Mouse (Mus musculus): ENCODE results near the gene Olfr67.
"Not testable (repeated sequence)": the region's sequence is repeated elsewhere in the genome, so short reads cannot be mapped to it uniquely, and the experiment has no call there.

The Olfr67 gene

DNA sequence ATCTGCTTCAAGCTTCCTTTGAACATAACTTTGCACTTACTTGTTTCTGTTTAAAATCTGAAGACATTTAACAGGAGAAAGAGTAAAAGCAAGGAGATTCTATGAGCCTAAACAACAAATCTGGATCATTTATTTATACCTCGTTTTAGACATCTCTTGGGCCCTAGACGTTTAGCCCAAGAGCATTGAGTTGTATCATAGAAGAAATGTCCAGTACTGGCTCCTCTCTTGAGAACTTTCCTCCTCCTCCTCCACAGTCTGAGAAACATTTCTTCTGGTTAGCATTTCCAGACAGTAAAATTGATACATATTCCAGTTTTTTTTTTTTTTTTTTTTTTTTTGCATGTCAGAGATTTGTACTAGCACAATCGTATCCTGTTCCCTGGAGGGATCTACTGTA, at the start of gene Olfr67:
TSS of gene Olfr67 (minus strand) at position 101 of the 400 bp plus-strand sequence.
- DNase-seq, result no peak

DNA sequence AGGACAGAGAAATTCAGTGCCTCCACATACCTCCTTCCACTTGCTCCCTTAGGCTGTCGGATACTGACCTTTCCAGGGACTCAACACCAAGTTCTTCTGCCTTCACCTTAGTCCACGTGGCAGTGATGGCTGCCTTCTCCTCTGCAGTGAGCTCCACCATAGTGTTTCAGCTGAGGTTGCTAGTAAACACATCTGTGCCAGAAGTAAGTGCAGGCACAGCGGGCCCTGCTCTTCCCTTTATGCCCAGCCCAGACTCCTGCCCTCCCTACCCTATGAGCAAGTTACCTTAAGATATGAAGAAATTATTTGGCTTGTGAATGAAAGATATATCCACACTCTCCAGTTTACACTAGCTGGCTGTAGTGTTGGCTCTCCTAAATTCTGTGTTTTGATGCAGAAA, 48.6 kb upstream of the Olfr67 start, which contains the start of gene Hbb-bh2:
TSS of gene Hbb-bh2 (minus strand) at position 253 of the 400 bp plus-strand sequence.
- no peak for DNase-seq

DNA sequence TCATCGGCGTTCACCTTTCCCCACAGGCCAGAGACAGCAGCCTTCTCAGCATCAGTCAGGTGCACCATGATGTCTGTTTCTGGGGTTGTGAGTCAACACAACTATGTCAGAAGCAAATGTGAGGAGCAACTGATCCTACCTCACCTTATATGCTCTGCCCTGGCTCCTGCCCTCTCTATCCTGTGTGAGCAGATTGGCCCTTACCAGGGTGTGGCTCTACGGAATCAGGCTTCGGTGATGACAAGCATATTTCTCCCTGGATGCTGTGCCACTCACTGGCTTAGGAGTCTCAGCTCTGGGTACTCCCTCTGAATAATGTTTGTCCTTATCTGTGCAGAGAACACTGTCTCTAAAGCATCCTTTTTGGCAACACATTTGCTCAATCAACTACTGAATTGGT, 36.2 kb upstream of the Olfr67 start, which contains the start of gene Hbb-bs:
TSS of gene Hbb-bs (minus strand) at position 289 of the 400 bp plus-strand sequence.
- DNase-seq, result no peak

DNA sequence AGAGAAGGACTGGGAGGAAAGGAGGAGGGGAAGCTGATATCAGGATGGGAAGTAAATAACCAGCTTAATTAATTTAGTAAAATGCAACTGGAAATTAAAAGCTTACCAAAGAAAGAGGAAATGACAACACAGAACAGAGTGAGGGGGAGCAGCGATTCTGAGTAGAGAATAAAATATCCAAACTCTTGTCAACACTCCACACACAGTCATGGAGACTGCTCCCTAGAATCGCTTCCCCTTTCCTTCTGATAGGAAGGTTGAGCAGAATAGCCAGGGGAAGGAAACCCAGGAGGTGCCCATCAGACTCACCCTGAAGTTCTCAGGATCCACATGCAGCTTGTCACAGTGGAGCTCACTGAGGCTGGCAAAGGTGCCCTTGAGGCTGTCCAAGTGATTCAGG, 35.5 kb upstream of the Olfr67 start:
- DNase-seq, result not testable (repeated sequence)

DNA sequence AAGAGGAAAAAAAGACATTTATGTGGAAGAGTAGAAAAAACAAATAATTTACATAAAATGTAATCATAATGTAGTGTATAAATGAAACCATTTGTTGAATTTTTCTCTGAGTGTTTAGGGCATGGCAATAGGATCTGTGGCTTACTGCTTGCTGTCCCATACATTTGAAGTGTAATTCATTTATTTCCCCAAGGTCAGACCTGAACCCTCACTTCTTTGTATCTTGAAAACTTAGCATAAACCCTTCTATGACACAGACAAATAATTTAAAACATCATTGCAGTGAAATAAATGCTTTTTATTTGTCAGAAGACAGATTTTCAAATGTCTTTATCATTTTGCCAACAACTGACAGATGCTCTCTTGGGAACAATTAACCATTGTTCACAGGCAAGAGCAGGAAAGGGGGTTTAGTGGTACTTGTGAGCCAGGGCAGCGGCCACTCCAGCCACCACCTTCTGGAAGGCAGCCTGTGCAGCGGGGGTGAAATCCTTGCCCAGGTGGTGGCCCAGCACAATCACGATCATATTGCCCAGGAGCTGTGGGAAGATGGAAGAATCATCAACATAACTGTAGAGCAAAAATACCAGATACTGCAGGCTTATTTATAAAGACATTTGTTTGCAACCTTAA, 34.8 kb upstream of the Olfr67 start:
- DNase-seq, result no peak

DNA sequence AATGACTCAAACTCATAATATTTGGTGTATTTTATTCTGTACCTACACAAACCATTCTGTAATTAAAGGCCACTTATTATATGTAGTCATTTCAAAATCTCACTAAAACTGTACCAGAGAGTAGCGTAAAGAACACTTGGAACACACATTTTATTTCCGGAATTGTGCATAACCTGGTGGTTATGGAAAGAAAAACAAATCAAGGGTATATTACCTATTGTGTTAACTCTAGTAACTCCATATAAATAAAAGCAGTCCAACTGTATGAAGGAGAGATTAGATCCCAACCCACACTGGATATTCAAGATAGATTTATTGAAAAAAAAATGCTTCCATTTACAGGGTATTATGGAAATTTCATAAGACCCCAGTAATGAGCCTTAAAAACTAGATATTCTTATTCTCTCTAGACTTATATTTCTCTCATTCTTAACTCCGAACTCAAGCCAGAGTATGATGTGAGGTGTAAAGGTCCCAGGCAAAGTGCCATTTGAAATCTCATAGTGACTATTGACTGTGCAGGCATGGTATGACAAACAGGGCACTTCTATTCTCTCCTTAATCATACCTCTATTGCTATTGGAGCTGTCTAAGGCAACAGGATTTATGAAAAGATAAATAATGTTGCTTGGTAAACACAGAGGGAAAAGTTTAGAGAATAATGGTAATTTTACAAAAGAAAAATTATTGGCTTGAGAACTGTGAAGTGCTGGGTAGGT, 34.1 kb upstream of the Olfr67 start:
- no peak for DNase-seq

DNA sequence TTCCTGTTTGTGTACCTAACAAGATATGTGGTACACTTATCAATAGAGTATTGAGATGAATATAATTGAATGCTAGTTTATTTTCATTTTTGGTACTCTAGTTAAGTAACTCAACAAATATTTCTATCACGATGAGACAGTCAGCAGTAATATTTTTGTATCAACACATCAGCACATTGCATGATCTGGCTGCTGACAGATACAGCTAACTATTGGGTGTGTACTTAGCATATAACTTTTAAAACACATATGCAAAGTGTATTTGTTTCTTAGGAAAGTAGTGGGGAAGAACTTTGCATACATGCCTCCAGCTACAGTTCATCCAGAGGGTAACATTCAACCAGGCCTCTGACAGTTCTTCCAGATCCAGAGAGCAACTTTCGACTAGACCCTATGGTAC, 33.0 kb upstream of the Olfr67 start:
- DNase-seq, result no peak

DNA sequence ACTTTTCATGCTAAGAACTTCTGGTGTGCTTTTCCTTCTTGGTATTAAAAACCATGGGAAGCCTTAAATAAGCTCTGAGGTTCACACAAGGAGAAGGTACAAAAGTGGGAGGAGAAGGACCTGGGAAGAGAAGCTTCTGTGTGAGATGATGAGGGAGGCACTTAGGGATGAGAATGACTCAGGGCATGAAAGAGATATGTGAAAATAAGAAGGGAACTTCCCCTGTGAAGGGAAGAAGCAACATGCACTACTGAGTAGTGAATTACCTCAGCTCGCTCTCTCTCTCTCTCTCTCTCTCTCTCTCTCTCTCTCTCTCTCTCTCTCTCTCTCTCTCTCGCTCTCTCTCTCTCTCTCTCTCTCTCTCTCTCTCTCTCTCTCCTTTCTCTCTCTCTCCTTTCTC, 23.5 kb upstream of the Olfr67 start:
- DNase-seq, result not testable (repeated sequence)

DNA sequence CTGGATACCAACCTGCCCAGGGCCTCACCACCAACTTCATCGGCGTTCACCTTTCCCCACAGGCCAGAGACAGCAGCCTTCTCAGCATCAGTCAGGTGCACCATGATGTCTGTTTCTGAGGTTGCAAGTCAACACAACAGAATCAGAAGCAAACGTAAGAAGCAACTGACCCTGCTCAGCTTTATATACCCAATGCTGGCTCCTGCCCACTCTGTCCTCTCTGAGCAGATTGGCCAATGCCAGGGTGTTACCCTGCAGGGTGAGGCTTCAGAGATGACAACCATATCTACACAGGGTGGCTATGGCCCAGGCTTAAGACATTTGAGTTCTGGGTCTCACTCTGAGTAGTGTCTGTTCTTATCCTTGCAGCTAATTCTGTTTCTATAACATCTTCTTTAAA, 22.1 kb upstream of the Olfr67 start, which contains the start of gene Hbb-bt:
TSS of gene Hbb-bt (minus strand) at position 231 of the 400 bp plus-strand sequence.
- DNase-seq, result no peak

DNA sequence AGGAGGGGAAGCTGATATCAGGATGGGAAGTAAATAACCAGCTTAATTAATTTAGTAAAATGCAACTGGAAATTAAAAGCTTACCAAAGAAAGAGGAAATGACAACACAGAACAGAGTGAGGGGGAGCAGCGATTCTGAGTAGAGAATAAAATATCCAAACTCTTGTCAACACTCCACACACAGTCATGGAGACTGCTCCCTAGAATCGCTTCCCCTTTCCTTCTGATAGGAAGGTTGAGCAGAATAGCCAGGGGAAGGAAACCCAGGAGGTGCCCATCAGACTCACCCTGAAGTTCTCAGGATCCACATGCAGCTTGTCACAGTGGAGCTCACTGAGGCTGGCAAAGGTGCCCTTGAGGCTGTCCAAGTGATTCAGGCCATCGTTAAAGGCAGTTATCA, 21.5 kb upstream of the Olfr67 start:
- not testable (repeated sequence) for DNase-seq

DNA sequence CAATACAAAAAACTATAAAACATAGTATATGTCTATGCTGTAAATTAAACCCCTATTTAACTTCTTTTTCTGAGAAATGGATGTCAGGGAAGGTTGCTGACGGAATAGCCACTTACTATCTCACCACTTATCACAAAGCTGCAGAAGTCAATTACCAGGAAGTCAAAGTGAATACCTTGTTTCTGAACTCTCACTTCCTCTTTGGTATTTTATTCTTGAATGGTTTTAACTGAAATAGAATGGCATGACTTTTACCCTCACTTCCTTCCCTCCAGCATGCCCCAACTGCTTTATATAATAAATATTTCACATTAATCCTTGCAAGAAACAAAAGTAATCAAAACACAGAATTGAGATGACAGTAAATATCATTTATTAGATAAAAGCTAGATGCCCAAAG, 20.6 kb upstream of the Olfr67 start:
- no peak for DNase-seq

DNA sequence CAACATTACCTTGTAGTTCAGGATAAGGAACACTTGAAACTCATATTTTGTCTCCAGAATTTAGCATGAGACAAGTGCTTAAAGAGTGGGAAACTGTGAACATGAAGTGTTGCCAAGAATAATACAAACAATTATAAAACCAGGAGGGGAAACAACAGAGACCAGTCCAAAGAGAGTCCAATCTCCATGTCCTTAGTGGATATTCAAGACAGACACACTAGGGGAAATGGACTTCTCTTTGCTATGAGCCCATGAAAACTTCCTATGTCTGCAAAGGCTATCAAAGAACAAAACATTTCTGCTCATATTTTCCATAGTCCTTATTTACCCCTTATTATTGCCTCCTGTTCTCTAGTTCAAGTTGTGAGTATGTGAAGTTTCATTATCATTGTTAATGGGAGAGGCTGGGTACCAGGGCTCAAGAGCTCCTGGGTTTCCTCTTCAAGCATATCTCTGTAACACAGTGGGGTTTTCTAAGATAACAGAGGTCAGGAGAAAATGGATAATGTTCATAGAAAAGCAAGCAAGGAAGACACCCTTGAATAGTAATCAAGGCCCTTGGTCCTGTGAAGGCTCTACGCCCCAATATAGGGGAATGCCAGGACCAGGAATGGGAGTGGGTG, 19.7 kb upstream of the Olfr67 start:
- no peak for DNase-seq

DNA sequence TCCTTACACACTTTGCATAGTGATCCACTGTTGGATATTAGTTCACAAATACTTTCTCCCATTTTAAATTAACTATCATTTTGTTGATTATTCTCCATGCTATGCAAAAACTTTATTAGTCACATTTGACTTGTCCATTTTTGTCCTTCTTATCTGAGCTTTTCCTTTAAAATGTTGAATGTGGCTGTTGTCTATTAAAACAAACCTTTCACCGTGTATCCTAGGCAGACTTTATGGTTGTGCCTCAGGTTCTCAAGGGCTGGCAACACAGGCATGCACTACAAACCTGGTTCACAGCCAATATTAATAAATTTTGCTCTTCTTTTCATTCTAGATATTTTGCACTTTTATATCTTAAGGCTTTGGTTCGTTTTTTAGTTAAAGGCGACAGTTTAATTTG, 19.1 kb upstream of the Olfr67 start:
- no peak for DNase-seq

DNA sequence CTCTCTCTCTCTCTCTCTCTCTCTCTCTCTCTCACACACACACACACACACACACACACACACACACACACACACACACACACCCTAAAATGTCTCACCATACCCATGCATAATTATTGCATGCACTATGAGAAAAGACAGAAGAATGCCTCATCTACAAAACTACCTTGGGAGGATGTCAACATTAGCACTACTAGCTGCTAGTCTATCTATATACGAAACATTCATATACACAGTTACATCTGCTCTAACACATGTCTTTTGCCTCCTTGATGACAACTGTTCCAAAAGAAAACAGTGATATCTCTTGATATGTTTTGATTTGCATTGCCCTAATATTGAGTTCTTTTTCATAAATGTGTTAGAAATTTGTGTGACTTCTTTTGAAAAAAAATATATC, 18.7 kb upstream of the Olfr67 start:
- DNase-seq, result no peak

DNA sequence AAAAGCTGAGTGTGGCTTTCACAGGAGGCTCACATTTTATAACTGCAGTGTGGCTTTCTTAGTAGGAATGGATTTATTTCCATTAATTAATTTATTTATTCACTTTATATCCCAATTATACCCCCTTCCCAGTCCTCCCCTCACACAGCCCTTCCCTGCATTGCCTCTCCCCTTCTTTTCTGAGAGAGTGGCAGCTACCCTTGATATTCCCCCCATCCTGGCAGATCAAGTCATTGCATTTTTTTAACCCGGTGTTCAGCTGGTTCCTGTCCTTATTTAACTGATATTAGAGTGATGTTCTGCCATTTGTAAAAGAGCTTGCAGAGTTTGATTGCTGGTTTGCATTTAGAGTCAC, 18.2 kb upstream of the Olfr67 start:
- no peak for DNase-seq

DNA sequence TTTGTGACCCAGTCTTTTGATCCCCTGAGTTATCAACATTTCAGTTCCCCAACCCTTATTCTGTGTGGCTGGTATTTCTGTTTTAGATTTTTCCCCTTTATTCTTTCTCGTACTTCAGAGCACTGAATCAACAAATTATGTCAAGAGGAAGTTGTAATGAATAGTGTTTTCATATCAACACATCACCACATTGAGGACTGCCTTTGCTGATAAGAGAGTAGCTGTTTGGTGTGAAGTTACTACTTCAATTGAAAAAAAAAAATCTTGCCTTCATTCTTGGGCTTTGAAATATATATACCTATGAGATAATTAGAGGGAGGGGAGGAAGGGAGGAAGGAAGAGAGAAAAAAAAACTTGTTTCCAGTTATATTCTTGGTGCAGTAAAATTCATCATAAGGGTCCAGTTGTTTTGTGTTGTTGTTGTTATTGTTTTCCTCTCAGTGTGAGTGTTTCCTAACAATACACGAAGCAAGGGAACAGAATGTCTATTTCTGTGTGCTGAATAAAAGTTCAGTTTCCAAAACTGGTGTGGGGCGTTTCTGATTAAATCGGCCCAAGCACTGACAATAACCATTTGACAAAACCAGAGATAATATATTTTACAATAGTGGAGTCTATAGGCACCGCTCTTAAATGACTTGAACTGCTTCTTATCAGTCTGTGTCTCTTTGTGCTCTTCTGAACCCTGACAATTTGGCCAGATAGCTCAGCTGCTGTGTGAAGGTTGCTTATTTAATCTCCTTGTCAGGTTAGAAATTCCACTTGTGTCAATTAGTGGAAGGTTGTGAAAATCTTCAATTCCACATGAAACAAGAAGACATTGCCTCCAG, 17.6 kb upstream of the Olfr67 start:
- DNase-seq, result no peak

DNA sequence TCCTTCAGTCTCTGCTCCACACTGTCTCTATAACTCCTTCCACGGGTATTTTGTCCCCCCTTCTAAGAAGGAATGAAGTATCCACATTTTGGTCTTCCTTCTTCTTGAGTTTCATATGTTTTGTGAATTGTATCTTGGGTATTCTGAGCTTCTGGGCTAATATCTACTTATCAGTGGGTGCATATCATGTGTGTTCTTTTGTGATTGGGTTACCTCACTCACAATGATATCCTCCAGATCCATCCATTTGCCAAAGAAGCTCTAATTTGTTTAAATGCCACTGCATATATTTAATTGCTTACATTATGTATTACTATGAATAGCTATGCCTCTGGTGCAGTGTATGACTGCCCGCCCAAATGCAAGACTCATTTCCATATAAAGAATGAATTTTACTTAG, 16.5 kb upstream of the Olfr67 start:
- not testable (repeated sequence) for DNase-seq

DNA sequence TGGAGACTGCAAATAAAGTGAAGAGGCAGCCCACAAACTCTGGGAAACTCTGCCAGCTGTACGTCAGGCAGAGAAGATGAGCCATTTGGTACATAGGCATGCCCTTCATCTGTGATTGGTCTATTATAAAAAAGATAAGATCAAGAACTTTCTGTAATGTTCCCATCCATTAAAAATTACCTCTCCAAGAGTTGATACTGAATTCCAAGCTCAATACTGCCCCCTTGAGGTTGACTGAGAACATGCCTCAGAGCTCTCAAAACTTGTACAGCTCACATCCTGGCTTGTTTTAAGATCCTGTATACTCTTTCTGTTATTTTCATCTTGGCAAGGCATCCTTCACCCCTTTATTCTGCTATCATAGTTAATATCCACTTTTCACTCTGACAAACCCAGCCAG, 15.2 kb upstream of the Olfr67 start:
- DNase-seq, result no peak

DNA sequence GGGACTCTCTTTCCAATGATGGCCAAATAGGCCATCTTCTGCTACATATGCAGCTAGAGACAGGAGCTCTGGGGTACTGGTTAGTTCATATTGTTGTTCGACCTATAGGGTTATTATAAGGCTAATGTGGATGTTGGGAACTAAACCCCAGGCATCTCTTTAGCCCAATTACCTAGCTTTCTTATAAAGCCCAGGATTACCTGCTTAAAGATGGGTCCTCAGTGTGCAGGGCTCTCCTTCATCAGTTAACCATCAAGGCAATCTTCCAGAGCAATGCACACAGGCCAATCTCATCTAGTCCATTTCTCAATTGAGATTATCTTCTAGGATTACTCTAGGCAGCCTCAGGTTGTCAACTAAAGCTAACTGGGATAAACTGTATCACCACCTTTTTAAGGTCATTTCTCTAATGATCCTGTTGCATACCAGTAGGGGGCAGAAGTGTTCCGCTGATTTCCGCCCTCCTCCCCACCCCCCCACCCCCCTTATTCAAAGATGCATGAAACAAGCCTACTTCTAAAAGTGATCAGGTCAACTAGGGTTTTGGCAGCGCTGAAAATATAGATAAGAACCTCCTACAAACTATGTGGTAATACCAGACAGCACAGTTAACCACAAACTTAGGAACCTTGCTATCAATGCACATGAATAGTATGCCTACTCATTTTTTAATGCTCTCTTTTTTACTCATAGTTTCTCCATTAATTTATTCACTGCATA, 1.2 kb upstream of the Olfr67 start:
- DNase-seq, result no peak

DNA sequence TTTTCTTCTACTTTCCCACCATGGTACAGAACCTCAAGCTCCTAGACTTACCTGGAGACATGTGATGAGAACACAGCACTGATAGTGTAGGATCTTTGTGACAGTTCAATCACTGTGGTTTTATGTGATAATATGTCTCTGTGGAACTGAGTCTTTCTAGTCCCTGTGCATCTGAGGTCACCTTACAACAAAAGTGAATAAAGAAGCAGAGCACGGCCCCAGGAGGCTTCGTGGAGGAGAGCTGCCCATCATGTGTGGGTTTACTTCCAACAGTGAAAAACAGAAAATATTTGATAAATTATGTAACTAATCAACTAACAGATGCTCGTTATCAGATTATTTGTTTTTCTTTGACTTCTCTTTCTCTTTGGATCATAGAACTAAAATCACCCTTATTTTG, 12.0 kb downstream of the Olfr67 start, which contains the start of gene Olfr68:
TSS of gene Olfr68 (minus strand) at position 101 of the 400 bp plus-strand sequence.
- no peak for DNase-seq

DNA sequence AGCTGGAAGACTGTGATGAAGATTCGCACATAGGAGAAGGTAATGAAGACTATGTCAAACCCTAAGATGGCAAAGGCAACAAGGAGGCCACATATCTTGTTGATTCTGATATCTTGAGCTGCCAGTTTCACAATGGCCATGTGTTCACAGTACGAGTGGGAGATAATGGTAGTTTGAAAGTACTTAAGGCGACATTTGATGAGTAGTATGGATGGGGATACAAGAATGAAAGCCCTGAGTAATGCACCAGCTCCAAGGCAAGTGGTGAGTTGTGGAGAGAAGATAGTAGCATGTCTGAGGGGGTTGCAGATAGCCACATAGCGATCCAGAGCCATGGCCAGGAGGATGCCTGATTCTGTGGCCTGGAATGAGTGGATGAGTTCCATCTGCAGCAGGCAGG, 14.0 kb downstream of the Olfr67 start:
- not testable (repeated sequence) for DNase-seq

DNA sequence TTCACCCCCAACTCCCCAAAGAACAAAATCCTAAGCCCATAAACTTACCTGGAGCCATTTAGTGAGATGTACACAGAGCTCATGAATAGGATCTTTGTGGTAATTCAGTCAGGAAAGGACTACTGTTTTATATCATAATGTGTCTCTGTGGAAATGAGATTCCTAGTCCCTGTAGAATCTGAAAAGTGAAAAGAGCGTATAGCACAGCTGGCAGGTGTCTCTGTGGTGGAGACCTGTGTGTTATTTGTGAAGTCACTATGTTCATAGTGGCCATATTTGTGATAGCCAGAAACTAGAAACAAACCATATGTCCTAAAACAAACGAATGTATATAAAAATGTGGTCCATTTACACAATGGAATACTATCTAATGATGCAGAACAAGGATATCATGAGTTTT, 20.1 kb downstream of the Olfr67 start, which contains the start of gene Olfr69:
TSS of gene Olfr69 (minus strand) at position 101 of the 400 bp plus-strand sequence.
- DNase-seq, result no peak
